Mouse (Mus musculus): Measurements from ENCODE around the gene Crat. TPM values are rescaled to one million over a fixed set of nuclear protein-coding genes. Genes with fewer than 3 reads are reported as not detected.

Gene Crat
- polyA plus RNA-seq, 1 experiment from 2014 or later: 24.0 TPM

Small RNA genes within 50 kb of the gene (microRNA-seq; reads per million reads assigned to microRNA genes)
- gene Gm47292 (ENCODE audit: borderline number of aligned reads): not detected

Other genes starting within 250 kb of the Crat start
- gene Endog, start 244.3 kb downstream of the Crat start, polyA plus RNA-seq (2014; fragmentation: Nextera tagmentation; extraction: Ambion mirVana): 14.4 and 16.9 TPM in 2 replicates
- gene Spout1, start 237.4 kb downstream of the Crat start, polyA plus RNA-seq (2014; fragmentation: Nextera tagmentation; extraction: Ambion mirVana): 75.4 and 82.5 TPM in 2 replicates
- 6.7 and 8.1 TPM in 2 replicates for gene Kyat1, start 210.0 kb downstream of the Crat start, polyA plus RNA-seq (2014; fragmentation: Nextera tagmentation; extraction: Ambion mirVana)
- gene Lrrc8a, start 178.1 kb downstream of the Crat start, polyA plus RNA-seq (2014; fragmentation: Nextera tagmentation; extraction: Ambion mirVana): 50.3 and 50.5 TPM in 2 replicates
- 0.13 TPM in 1 of 2 replicates, not detected in the other for gene Gm28035, start 175.2 kb downstream of the Crat start, polyA plus RNA-seq (2014; fragmentation: Nextera tagmentation; extraction: Ambion mirVana)
- gene Phyhd1, start 149.6 kb downstream of the Crat start, polyA plus RNA-seq (2014; fragmentation: Nextera tagmentation; extraction: Ambion mirVana): 2.3 and 4.5 TPM in 2 replicates
- gene Gm28038, start 134.8 kb downstream of the Crat start, polyA plus RNA-seq (2014; fragmentation: Nextera tagmentation; extraction: Ambion mirVana): not detected in 2 replicates
- gene Dolk, start 129.5 kb downstream of the Crat start, polyA plus RNA-seq (2014; fragmentation: Nextera tagmentation; extraction: Ambion mirVana): 21.5 and 26.5 TPM in 2 replicates
- gene Nup188, start 129.4 kb downstream of the Crat start, polyA plus RNA-seq (2014; fragmentation: Nextera tagmentation; extraction: Ambion mirVana): 54.0 and 58.9 TPM in 2 replicates
- 41.6 and 50.0 TPM in 2 replicates for gene Sh3glb2, start 56.5 kb downstream of the Crat start, polyA plus RNA-seq (2014; fragmentation: Nextera tagmentation; extraction: Ambion mirVana)
- gene Miga2, start 51.6 kb downstream of the Crat start, polyA plus RNA-seq (2014; fragmentation: Nextera tagmentation; extraction: Ambion mirVana): 15.6 and 18.0 TPM in 2 replicates
- gene Dolpp1, start 23.6 kb downstream of the Crat start, polyA plus RNA-seq (2014; fragmentation: Nextera tagmentation; extraction: Ambion mirVana): 29.1 and 33.4 TPM in 2 replicates
- gene Ptpa, start 226 bp upstream of the Crat start, polyA plus RNA-seq (2014; fragmentation: Nextera tagmentation; extraction: Ambion mirVana): 53.7 and 62.4 TPM in 2 replicates
- gene Ier5l, start 58.4 kb upstream of the Crat start, polyA plus RNA-seq (2014; fragmentation: Nextera tagmentation; extraction: Ambion mirVana): 6.6 and 12.6 TPM in 2 replicates
- 1.9 TPM in 1 of 2 replicates, not detected in the other for gene Cstad, start 179.2 kb upstream of the Crat start, polyA plus RNA-seq (2014; fragmentation: Nextera tagmentation; extraction: Ambion mirVana)